Mouse (Mus musculus) MEL (cell line): ENCODE measurements around the gene Fgfr2.
A peak's percentile ranks its signal among the peaks of the same experiment; 100 is the strongest.

Experiments used
- CTCF ChIP-seq, 3 experiments: IDR thresholded peaks in 2 of 3; conservative IDR thresholded peaks in 1 of 3; 2 replicates each; pipeline ENCODE4 v1.5.1; 2011 to 2012; ENCODE audit warnings: low read length in 3 of 3, low read depth in 2 of 3, mild to moderate bottlenecking in 2 of 3, improper control_type of control experiment in 1 of 3, inconsistent platforms in 1 of 3, mixed read lengths in 1 of 3, moderate library complexity in 1 of 3; ENCODE audit not compliant: control insufficient read depth in 1 of 3, insufficient read depth in 1 of 3, poor library complexity in 1 of 3, severe bottlenecking in 1 of 3
- ETS1 ChIP-seq: IDR thresholded peaks from 2 replicates; pipeline ENCODE4 v1.6.1; 2012; ENCODE audit warnings: low read depth, mild to moderate bottlenecking, inconsistent platforms, low read length, improper control_type of control experiment, moderate library complexity
- HCFC1 ChIP-seq: IDR thresholded peaks from 2 replicates; pipeline ENCODE4 v1.6.1; 2012; ENCODE audit warnings: low read depth, mild to moderate bottlenecking, inconsistent platforms, low read length, improper control_type of control experiment, moderate library complexity
- MAX ChIP-seq: IDR thresholded peaks from 2 replicates; pipeline ENCODE4 v1.6.1; 2011; ENCODE audit warnings: low read length, improper control_type of control experiment
- MYC ChIP-seq: IDR thresholded peaks from 2 replicates; pipeline ENCODE4 v1.6.1; 2011; ENCODE audit warnings: low read depth, mild to moderate bottlenecking, low read length, improper control_type of control experiment, moderate library complexity
- NRF1 ChIP-seq: IDR thresholded peaks from 2 replicates; pipeline ENCODE4 v1.6.1; 2014; ENCODE audit warnings: low read depth, mild to moderate bottlenecking, inconsistent platforms, low read length, improper control_type of control experiment, moderate library complexity; ENCODE audit not compliant: poor library complexity, insufficient read depth, severe bottlenecking
- POLR2A ChIP-seq, 2 experiments: IDR thresholded peaks; 2 replicates each; pipeline ENCODE4 v1.6.1; 2011 to 2012; ENCODE audit warnings: low read length in 2 of 2, mild to moderate bottlenecking in 2 of 2, control low read depth in 1 of 2, improper control_type of control experiment in 1 of 2, low read depth in 1 of 2, moderate library complexity in 1 of 2; ENCODE audit not compliant: control insufficient read depth in 1 of 2, insufficient read depth in 1 of 2, poor library complexity in 1 of 2
- POLR2AphosphoS5 ChIP-seq: IDR thresholded peaks from 2 replicates; pipeline ENCODE4 v1.6.1; 2012; ENCODE audit warnings: low read depth, borderline replicate concordance, mild to moderate bottlenecking, inconsistent platforms, low read length, moderate library complexity, mixed read lengths
- RAD21 ChIP-seq: IDR thresholded peaks from 2 replicates; pipeline ENCODE4 v1.6.1; 2011; ENCODE audit warnings: mild to moderate bottlenecking, low read depth, low read length, improper control_type of control experiment
- RCOR1 ChIP-seq: IDR thresholded peaks from 2 replicates; pipeline ENCODE4 v1.6.1; 2012; ENCODE audit warnings: low read depth, mild to moderate bottlenecking, inconsistent platforms, low read length, improper control_type of control experiment
- SMC3 ChIP-seq: IDR thresholded peaks from 2 replicates; pipeline ENCODE4 v1.6.1; 2011; ENCODE audit warnings: low read depth, low read length, improper control_type of control experiment
- USF1 ChIP-seq: IDR thresholded peaks from 2 replicates; pipeline ENCODE4 v1.6.1; 2014; ENCODE audit warnings: low read depth, mild to moderate bottlenecking, inconsistent platforms, low read length, improper control_type of control experiment, moderate library complexity

- TF ChIP-seq CTCF (IDR thresholded peaks at IDR 0.05 in 2 of 3, conservative IDR thresholded peaks at IDR 0.05 in 1 of 3; ENCODE audit: control insufficient read depth in 1 of 3, insufficient read depth in 1 of 3, low read depth in 2 of 3, low read length in 3 of 3, poor library complexity in 1 of 3, severe bottlenecking in 1 of 3) (no peak), NRF1 (no peak), MYC (no peak), RCOR1 (no peak), USF1 (no peak), HCFC1 (no peak), POLR2A (IDR thresholded peaks at IDR 0.05; ENCODE audit: control insufficient read depth in 1 of 2, insufficient read depth in 1 of 2, low read depth in 1 of 2, low read length in 2 of 2, poor library complexity in 1 of 2) (no peak; a peak in 1 of 4 replicates), POLR2AphosphoS5 (no peak), SMC3 (no peak), ETS1 (0 out of 2 replicates have a peak, but pooled peaks have one; percentile 45), MAX (no peak), RAD21 (no peak)
Measured at GRCm38 (mm10) chr7:132261885-132262284, 861.3 kb downstream of the Fgfr2 start.
